Mouse (Mus musculus): ENCODE results near the gene Neurod2.

GRCm38 (mm10) chr11:98340597-98340996 is 11.1 kb upstream of the Neurod2 start:
- TF ChIP-seq ZC3H11A (IDR thresholded peaks at IDR 0.05; ENCODE audit: borderline replicate concordance, low read depth, low read length) (no peak), CHD2 (IDR thresholded peaks at IDR 0.05; ENCODE audit: low read depth, low read length) (no peak)
